Mouse (Mus musculus): ENCODE results near the gene Mbd3. TPM values are rescaled to one million over a fixed set of nuclear protein-coding genes. Genes with fewer than 3 reads are reported as not detected.

Gene Mbd3
- polyA plus RNA-seq, 2 experiments: 44.3 to 79.5 TPM

GRCm38 (mm10) chr10:80344131-80344661, 55.2 kb downstream of the Mbd3 start:
- Histone ChIP-seq H3K36me3 (replicated peaks; ENCODE audit: control insufficient read depth, insufficient read depth, low read depth) (no peaks in the 10 kb centered on the region), H3K27ac (peak overlapping the region; percentile 99), H3K4me1 (replicated peaks; ENCODE audit: control insufficient read depth in 2 of 2, insufficient read depth in 2 of 2, low read length in 1 of 2) (peaks cover 39 to 47% of the 10 kb centered on the region in 2 experiments), H3K4me3 (ENCODE audit: insufficient read depth in 1 of 2, low read depth in 2 of 2, low read length in 2 of 2) (peak overlapping the region; percentile 49 to 55), H3K27me3 (ENCODE audit: control insufficient read depth, insufficient read depth, low read length) (peaks cover 41% of the 10 kb centered on the region), H3K9ac (replicated peaks) (peak overlapping the region; percentile 68), H3K4me2 (ENCODE audit: low read depth) (peak overlapping the region; percentile 90), H3K9me3 (ENCODE audit: control insufficient read depth, low read length) (no peaks in the 10 kb centered on the region)
- no peak for TF ChIP-seq CTCF (IDR thresholded peaks at IDR 0.05; ENCODE audit: low read depth)
- TF ChIP-seq EP300 (IDR thresholded peaks at IDR 0.05; ENCODE audit: low read depth): peak; percentile 76
- DNase-seq (ENCODE audit: low read depth in 3 of 3, low spot score in 3 of 3): peak; percentile 79 to 86 (median 81)
- WGBS (ENCODE audit: insufficient replicate concordance): 5% methylated on average over 9 of the region's 9 CpGs
- ATAC-seq (ENCODE audit: insufficient read depth): peak; percentile 81

DNA sequence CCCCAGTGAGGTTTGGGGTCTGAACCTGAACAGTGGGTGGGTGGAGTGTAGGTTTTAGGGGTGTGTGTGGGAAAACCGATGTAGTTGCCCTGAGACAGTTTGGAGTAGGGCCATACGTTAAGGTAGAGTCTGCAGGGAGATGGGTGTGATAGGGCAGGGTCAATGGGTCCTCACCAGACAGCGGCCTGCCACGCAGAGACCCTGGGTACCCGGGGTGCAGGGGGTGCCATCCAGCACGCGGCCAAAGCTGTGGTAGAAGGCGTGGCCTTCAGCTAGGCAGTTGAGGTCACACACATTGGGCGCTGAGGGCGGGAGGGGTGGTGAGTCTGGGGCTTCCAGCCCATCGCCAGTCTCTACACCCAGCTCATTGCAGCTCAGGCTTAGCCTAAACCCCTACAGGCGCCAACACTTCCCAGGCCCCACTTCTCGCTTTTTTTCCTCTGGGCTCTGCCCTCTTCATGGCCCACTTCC, 55.9 kb downstream of the Mbd3 start:
- ATAC-seq (ENCODE audit: insufficient read depth) (peak; percentile 11; the same call in 1 of the 2 replicates), DNase-seq (ENCODE audit: low read depth in 3 of 3, low spot score in 3 of 3) (no peak)
- Histone ChIP-seq H3K9me3 (ENCODE audit: control insufficient read depth, low read length) (no peaks in the 10 kb centered on the region), H3K27me3 (ENCODE audit: control insufficient read depth, insufficient read depth, low read length) (peaks cover 34% of the 10 kb centered on the region), H3K36me3 (replicated peaks; ENCODE audit: control insufficient read depth, insufficient read depth, low read depth) (no peaks in the 10 kb centered on the region), H3K9ac (replicated peaks) (peak overlapping the region; percentile 54), H3K4me1 (replicated peaks; ENCODE audit: control insufficient read depth in 2 of 2, insufficient read depth in 2 of 2, low read length in 1 of 2) (peaks cover 39 to 47% of the 10 kb centered on the region in 2 experiments), H3K27ac (peak overlapping the region; percentile 99), H3K4me3 (ENCODE audit: insufficient read depth in 1 of 2, low read depth in 2 of 2, low read length in 2 of 2) (peak overlapping the region; percentile 42 to 49), H3K4me2 (ENCODE audit: low read depth) (peak overlapping the region; percentile 90)
- 18% methylated on average over 13 of the region's 13 CpGs for WGBS (ENCODE audit: insufficient replicate concordance)
- no peak for TF ChIP-seq EP300 (IDR thresholded peaks at IDR 0.05; ENCODE audit: low read depth)
- TF ChIP-seq CTCF (IDR thresholded peaks at IDR 0.05; ENCODE audit: low read depth): no peak

GRCm38 (mm10) chr10:80342749-80343424, 56.5 kb downstream of the Mbd3 start:
- no peak for TF ChIP-seq CTCF (IDR thresholded peaks at IDR 0.05; ENCODE audit: low read depth)
- no peak for TF ChIP-seq EP300 (IDR thresholded peaks at IDR 0.05; ENCODE audit: low read depth)
- no peaks in the 10 kb centered on the region for H3K9me3 ChIP-seq (ENCODE audit: control insufficient read depth, low read length)
- no peaks in the 10 kb centered on the region for H3K36me3 ChIP-seq (replicated peaks; ENCODE audit: control insufficient read depth, insufficient read depth, low read depth)
- peak; percentile 59 to 73 (median 64) for DNase-seq (ENCODE audit: low read depth in 3 of 3, low spot score in 3 of 3)
- H3K4me3 ChIP-seq (ENCODE audit: insufficient read depth in 1 of 2, low read depth in 2 of 2, low read length in 2 of 2): peak overlapping the region; percentile 42 to 49
- WGBS (ENCODE audit: insufficient replicate concordance): under 1% methylated on average over 33 of the region's 33 CpGs
- H3K4me2 ChIP-seq (ENCODE audit: low read depth): peak overlapping the region; percentile 90
- peak; percentile 12; the same call in 1 of the 2 replicates for ATAC-seq (ENCODE audit: insufficient read depth)
- H3K27ac ChIP-seq: peak overlapping the region; percentile 99
- peak overlapping the region; percentile 54 for H3K9ac ChIP-seq (replicated peaks)
- peaks cover 34% of the 10 kb centered on the region for H3K27me3 ChIP-seq (ENCODE audit: control insufficient read depth, insufficient read depth, low read length)
- H3K4me1 ChIP-seq (replicated peaks; ENCODE audit: control insufficient read depth in 2 of 2, insufficient read depth in 2 of 2, low read length in 1 of 2): peaks cover 39 to 44% of the 10 kb centered on the region in 2 experiments

Small RNAs within 50 kb of the gene (microRNA-seq; reads per million reads assigned to microRNA genes)
- gene Gm22721: not detected

Other genes starting within 250 kb of the Mbd3 start
- gene Cirbp, start 233.6 kb downstream of the Mbd3 start, polyA plus RNA-seq (2012; rRNA removed): 19.4 and 19.8 TPM in 2 replicates
- gene Cirbp, start 233.6 kb downstream of the Mbd3 start, polyA plus RNA-seq (2014; fragmentation: Nextera tagmentation; extraction: Ambion mirVana): 10.1 and 10.7 TPM in 2 replicates
- 6.8 and 6.9 TPM in 2 replicates for gene 1600002K03Rik, start 226.6 kb downstream of the Mbd3 start, polyA plus RNA-seq (2012; rRNA removed)
- gene 1600002K03Rik, start 226.6 kb downstream of the Mbd3 start, polyA plus RNA-seq (2014; fragmentation: Nextera tagmentation; extraction: Ambion mirVana): 10.6 and 13.2 TPM in 2 replicates
- gene Efna2, start 220.1 kb downstream of the Mbd3 start, polyA plus RNA-seq (2012; rRNA removed): 0.40 and 0.47 TPM in 2 replicates
- gene Efna2, start 220.1 kb downstream of the Mbd3 start, polyA plus RNA-seq (2014; fragmentation: Nextera tagmentation; extraction: Ambion mirVana): 0.51 and 0.52 TPM in 2 replicates
- gene Mum1, start 173.1 kb downstream of the Mbd3 start, polyA plus RNA-seq (2012; rRNA removed): 12.9 and 18.8 TPM in 2 replicates
- gene Mum1, start 173.1 kb downstream of the Mbd3 start, polyA plus RNA-seq (2014; fragmentation: Nextera tagmentation; extraction: Ambion mirVana): 13.2 and 13.8 TPM in 2 replicates
- 189 and 256 TPM in 2 replicates for gene Ndufs7, start 150.4 kb downstream of the Mbd3 start, polyA plus RNA-seq (2012; rRNA removed)
- 272 and 285 TPM in 2 replicates for gene Ndufs7, start 150.4 kb downstream of the Mbd3 start, polyA plus RNA-seq (2014; fragmentation: Nextera tagmentation; extraction: Ambion mirVana)
- 36.5 and 41.4 TPM in 2 replicates for gene Gamt, start 138.5 kb downstream of the Mbd3 start, polyA plus RNA-seq (2012; rRNA removed)
- 64.9 and 67.9 TPM in 2 replicates for gene Gamt, start 138.5 kb downstream of the Mbd3 start, polyA plus RNA-seq (2014; fragmentation: Nextera tagmentation; extraction: Ambion mirVana)
- 54.8 and 75.9 TPM in 2 replicates for gene Dazap1, start 138.1 kb downstream of the Mbd3 start, polyA plus RNA-seq (2012; rRNA removed)
- gene Dazap1, start 138.1 kb downstream of the Mbd3 start, polyA plus RNA-seq (2014; fragmentation: Nextera tagmentation; extraction: Ambion mirVana): 20.4 and 22.7 TPM in 2 replicates
- gene Rps15, start 107.1 kb downstream of the Mbd3 start, polyA plus RNA-seq (2012; rRNA removed): 2,043 and 2,097 TPM in 2 replicates
- gene Rps15, start 107.1 kb downstream of the Mbd3 start, polyA plus RNA-seq (2014; fragmentation: Nextera tagmentation; extraction: Ambion mirVana): 805 and 809 TPM in 2 replicates
- gene Apc2, start 103.6 kb downstream of the Mbd3 start, polyA plus RNA-seq (2012; rRNA removed): 0.04 and 0.16 TPM in 2 replicates
- gene Apc2, start 103.6 kb downstream of the Mbd3 start, polyA plus RNA-seq (2014; fragmentation: Nextera tagmentation; extraction: Ambion mirVana): 0.04 TPM in 1 of 2 replicates, not detected in the other
- 24.3 and 24.7 TPM in 2 replicates for gene 2310011J03Rik, start 79.0 kb downstream of the Mbd3 start, polyA plus RNA-seq (2012; rRNA removed)
- gene 2310011J03Rik, start 79.0 kb downstream of the Mbd3 start, polyA plus RNA-seq (2014; fragmentation: Nextera tagmentation; extraction: Ambion mirVana): 29.4 and 29.5 TPM in 2 replicates
- 6.6 and 7.2 TPM in 2 replicates for gene Pcsk4, start 70.1 kb downstream of the Mbd3 start, polyA plus RNA-seq (2012; rRNA removed)
- gene Pcsk4, start 70.1 kb downstream of the Mbd3 start, polyA plus RNA-seq (2014; fragmentation: Nextera tagmentation; extraction: Ambion mirVana): 3.1 and 3.2 TPM in 2 replicates
- gene Reep6, start 69.6 kb downstream of the Mbd3 start, polyA plus RNA-seq (2012; rRNA removed): 23.6 and 29.2 TPM in 2 replicates
- 55.3 and 59.5 TPM in 2 replicates for gene Reep6, start 69.6 kb downstream of the Mbd3 start, polyA plus RNA-seq (2014; fragmentation: Nextera tagmentation; extraction: Ambion mirVana)
- 1.9 and 2.1 TPM in 2 replicates for gene Adamtsl5, start 51.1 kb downstream of the Mbd3 start, polyA plus RNA-seq (2012; rRNA removed)
- gene Adamtsl5, start 51.1 kb downstream of the Mbd3 start, polyA plus RNA-seq (2014; fragmentation: Nextera tagmentation; extraction: Ambion mirVana): 1.3 TPM in 2 replicates
- 0.08 and 0.10 TPM in 2 replicates for gene Plk5, start 43.1 kb downstream of the Mbd3 start, polyA plus RNA-seq (2012; rRNA removed)
- 0.09 TPM in 1 of 2 replicates, not detected in the other for gene Plk5, start 43.1 kb downstream of the Mbd3 start, polyA plus RNA-seq (2014; fragmentation: Nextera tagmentation; extraction: Ambion mirVana)
- 3.2 and 3.3 TPM in 2 replicates for gene Mex3d, start 11.9 kb downstream of the Mbd3 start, polyA plus RNA-seq (2012; rRNA removed)
- gene Mex3d, start 11.9 kb downstream of the Mbd3 start, polyA plus RNA-seq (2014; fragmentation: Nextera tagmentation; extraction: Ambion mirVana): 0.55 and 1.1 TPM in 2 replicates
- gene Uqcr11, start 7.3 kb upstream of the Mbd3 start, polyA plus RNA-seq (2012; rRNA removed): 359 and 571 TPM in 2 replicates
- 729 and 738 TPM in 2 replicates for gene Uqcr11, start 7.3 kb upstream of the Mbd3 start, polyA plus RNA-seq (2014; fragmentation: Nextera tagmentation; extraction: Ambion mirVana)
- gene Tcf3, start 34.1 kb upstream of the Mbd3 start, polyA plus RNA-seq (2012; rRNA removed): 54.7 and 74.7 TPM in 2 replicates
- gene Tcf3, start 34.1 kb upstream of the Mbd3 start, polyA plus RNA-seq (2014; fragmentation: Nextera tagmentation; extraction: Ambion mirVana): 41.9 and 55.4 TPM in 2 replicates
- gene Onecut3, start 95.3 kb upstream of the Mbd3 start, polyA plus RNA-seq (2012; rRNA removed): 0.02 TPM in 2 replicates
- gene Onecut3, start 95.3 kb upstream of the Mbd3 start, polyA plus RNA-seq (2014; fragmentation: Nextera tagmentation; extraction: Ambion mirVana): not detected in 2 replicates
- 0.01 and 0.02 TPM in 2 replicates for gene Atp8b3, start 139.6 kb upstream of the Mbd3 start, polyA plus RNA-seq (2012; rRNA removed)
- 0.05 TPM in 1 of 2 replicates, not detected in the other for gene Atp8b3, start 139.6 kb upstream of the Mbd3 start, polyA plus RNA-seq (2014; fragmentation: Nextera tagmentation; extraction: Ambion mirVana)
- gene Rexo1, start 162.0 kb upstream of the Mbd3 start, polyA plus RNA-seq (2012; rRNA removed): 19.1 and 24.8 TPM in 2 replicates
- 10.7 and 14.0 TPM in 2 replicates for gene Rexo1, start 162.0 kb upstream of the Mbd3 start, polyA plus RNA-seq (2014; fragmentation: Nextera tagmentation; extraction: Ambion mirVana)
- 12.5 and 13.8 TPM in 2 replicates for gene Klf16, start 177.8 kb upstream of the Mbd3 start, polyA plus RNA-seq (2012; rRNA removed)
- gene Klf16, start 177.8 kb upstream of the Mbd3 start, polyA plus RNA-seq (2014; fragmentation: Nextera tagmentation; extraction: Ambion mirVana): 10.6 and 12.3 TPM in 2 replicates
- 41.2 and 51.0 TPM in 2 replicates for gene Abhd17a, start 190.8 kb upstream of the Mbd3 start, polyA plus RNA-seq (2012; rRNA removed)
- gene Abhd17a, start 190.8 kb upstream of the Mbd3 start, polyA plus RNA-seq (2014; fragmentation: Nextera tagmentation; extraction: Ambion mirVana): 55.0 and 63.4 TPM in 2 replicates
- 22.0 and 27.6 TPM in 2 replicates for gene Scamp4, start 203.3 kb upstream of the Mbd3 start, polyA plus RNA-seq (2012; rRNA removed)
- 34.6 and 39.8 TPM in 2 replicates for gene Scamp4, start 203.3 kb upstream of the Mbd3 start, polyA plus RNA-seq (2014; fragmentation: Nextera tagmentation; extraction: Ambion mirVana)
- gene Adat3, start 203.3 kb upstream of the Mbd3 start, polyA plus RNA-seq (2012; rRNA removed): 6.3 and 6.4 TPM in 2 replicates
- 3.8 and 4.9 TPM in 2 replicates for gene Adat3, start 203.3 kb upstream of the Mbd3 start, polyA plus RNA-seq (2014; fragmentation: Nextera tagmentation; extraction: Ambion mirVana)
- 1.2 and 1.3 TPM in 2 replicates for gene Gm49322, start 206.5 kb upstream of the Mbd3 start, polyA plus RNA-seq (2012; rRNA removed)
- gene Gm49322, start 206.5 kb upstream of the Mbd3 start, polyA plus RNA-seq (2014; fragmentation: Nextera tagmentation; extraction: Ambion mirVana): 0.19 and 0.28 TPM in 2 replicates
- 46.9 and 51.3 TPM in 2 replicates for gene Csnk1g2, start 223.3 kb upstream of the Mbd3 start, polyA plus RNA-seq (2012; rRNA removed)
- 25.5 and 27.0 TPM in 2 replicates for gene Csnk1g2, start 223.3 kb upstream of the Mbd3 start, polyA plus RNA-seq (2014; fragmentation: Nextera tagmentation; extraction: Ambion mirVana)